Comparison of ENCODE assay signal across 12 mouse cellular contexts in the genomic region with DNA sequence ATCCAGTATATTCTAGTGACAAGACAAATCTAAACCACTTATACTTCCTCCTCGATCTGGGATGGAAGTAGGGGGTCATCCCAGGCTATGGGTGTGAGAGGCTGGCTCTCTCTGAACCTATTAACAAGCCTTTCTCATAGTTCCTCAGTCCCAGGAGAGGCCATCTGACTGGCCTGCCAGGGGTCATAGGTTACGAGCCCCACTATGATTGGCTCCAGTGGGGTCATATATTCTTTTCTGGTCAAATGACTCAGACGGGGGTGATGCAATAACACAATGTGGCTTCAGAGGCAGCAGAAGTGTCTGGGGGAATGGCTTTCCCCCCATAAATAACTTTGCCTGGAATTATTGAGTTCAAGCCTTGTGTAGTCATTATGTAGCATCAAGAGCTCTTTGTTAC. TPM values are rescaled to one million over a fixed set of nuclear protein-coding genes. Genes with fewer than 3 reads are reported as not detected.
A peak's percentile ranks its signal among the peaks of the same experiment; 100 is the strongest.
DNase-seq lines count a peak whose midpoint lies in the region; ATAC-seq and TF ChIP-seq lines count a peak whose summit lies in the region.
"Had no signal": no experiment of that assay in that cellular context is flagged by ENCODE, and none has a peak within 500 bp of the region (broad histone marks: within the 10 kb centered on the region; RNA-seq: fewer than 3 reads in every experiment).

No protein-coding gene starts in this region.

- no peak overlapping the region for H3K4me2 ChIP-seq in stomach, embryonic 16.5 days (ENCODE audit: low read depth, low read length)
- H3K4me2 ChIP-seq in stomach, postnatal 0 days (replicated peaks; ENCODE audit: low read depth) = no peak overlapping the region
- H3K4me2 ChIP-seq in kidney, postnatal 0 days (ENCODE audit: low read length) = no peak overlapping the region
- H3K4me2 ChIP-seq in neural tube, embryonic 13.5 days = no peak overlapping the region
- H3K4me2 ChIP-seq: lung, embryonic 14.5 days; midbrain, embryonic 15.5 days had no signal

- no peak overlapping the region for H3K9ac ChIP-seq in stomach, embryonic 16.5 days (ENCODE audit: low read length)
- no peak overlapping the region for H3K9ac ChIP-seq in stomach, postnatal 0 days (ENCODE audit: low read length)
- no peak overlapping the region for H3K9ac ChIP-seq in kidney, postnatal 0 days (ENCODE audit: low read depth, low read length)
- no peak overlapping the region for H3K9ac ChIP-seq in neural tube, embryonic 13.5 days
- H3K9ac ChIP-seq: lung, embryonic 14.5 days; midbrain, embryonic 15.5 days had no signal

- H3K9me3 ChIP-seq in stomach, embryonic 16.5 days (replicated peaks; ENCODE audit: control insufficient read depth, low read length) = no peaks in the 10 kb centered on the region
- H3K9me3 ChIP-seq in stomach, postnatal 0 days (ENCODE audit: control insufficient read depth, low read length) = no peaks in the 10 kb centered on the region
- H3K9me3 ChIP-seq in kidney, postnatal 0 days (replicated peaks; ENCODE audit: low read length) = no peaks in the 10 kb centered on the region
- H3K9me3 ChIP-seq in neural tube, embryonic 13.5 days = no peaks in the 10 kb centered on the region
- H3K9me3 ChIP-seq: midbrain, embryonic 15.5 days had no signal

- H3K36me3 ChIP-seq in stomach, embryonic 16.5 days (ENCODE audit: control insufficient read depth, insufficient read depth, low read length) = no peaks in the 10 kb centered on the region
- H3K36me3 ChIP-seq in stomach, postnatal 0 days (ENCODE audit: control insufficient read depth, insufficient read depth, low read length) = no peaks in the 10 kb centered on the region
- H3K36me3 ChIP-seq in kidney, postnatal 0 days (ENCODE audit: insufficient read depth, low read length) = no peaks in the 10 kb centered on the region
- no peaks in the 10 kb centered on the region for H3K36me3 ChIP-seq in neural tube, embryonic 13.5 days
- H3K36me3 ChIP-seq: midbrain, embryonic 15.5 days had no signal

- no peaks in the 10 kb centered on the region for H3K27me3 ChIP-seq in stomach, embryonic 16.5 days (ENCODE audit: control insufficient read depth, insufficient read depth, low read length)
- H3K27me3 ChIP-seq in stomach, postnatal 0 days (ENCODE audit: control insufficient read depth, insufficient read depth, low read length) = no peaks in the 10 kb centered on the region; the same call in 1 of the 2 replicates
- H3K27me3 ChIP-seq in kidney, postnatal 0 days (ENCODE audit: insufficient read depth, low read length) = no peaks in the 10 kb centered on the region
- no peaks in the 10 kb centered on the region for H3K27me3 ChIP-seq in neural tube, embryonic 13.5 days
- H3K27me3 ChIP-seq: midbrain, embryonic 15.5 days had no signal

- intact Hi-C loops in heart, postnatal 36 days (cut with DNase I) = loop anchor here (1.0 to 2.0 kb wide), 2 partner anchors 98 to 172 kb away; no protein-coding TSS in a partner anchor

- DNase-seq in heart, adult 8-10 months (ENCODE audit: low spot score) = peak; percentile 4
- DNase-seq in heart, postnatal 36 days = no peak
- DNase-seq in stomach, postnatal 0 days (ENCODE audit: low spot score) = no peak
- DNase-seq in kidney, postnatal 0 days (ENCODE audit: low spot score) = peak; percentile 24
- DNase-seq in cerebellum, adult 11-12 months = no peak
- DNase-seq in retina, embryonic 14.5 days (ENCODE audit: low spot score) = no peak

- peak overlapping the region; percentile 71; the same call in 1 of the 2 replicates for H3K27ac ChIP-seq in stomach, embryonic 16.5 days (ENCODE audit: low read length)
- no peak overlapping the region for H3K27ac ChIP-seq in stomach, postnatal 0 days (replicated peaks)
- H3K27ac ChIP-seq in kidney, postnatal 0 days = no peak overlapping the region
- peak overlapping the region; percentile 82 for H3K27ac ChIP-seq in neural tube, embryonic 13.5 days (replicated peaks)
- H3K27ac ChIP-seq: midbrain, embryonic 15.5 days had no signal

- H3K4me3 ChIP-seq in stomach, embryonic 16.5 days (replicated peaks; ENCODE audit: low read length) = no peak overlapping the region
- no peak overlapping the region for H3K4me3 ChIP-seq in stomach, postnatal 0 days (ENCODE audit: low read depth, low read length)
- no peak overlapping the region for H3K4me3 ChIP-seq in kidney, postnatal 0 days (replicated peaks; ENCODE audit: low read depth, low read length)
- H3K4me3 ChIP-seq in neural tube, embryonic 13.5 days = no peak overlapping the region
- H3K4me3 ChIP-seq: erythroblast, embryonic 14.5 days; midbrain, embryonic 15.5 days had no signal

- TF ChIP-seq EP300 in stomach, postnatal 0 days (optimal IDR thresholded peaks at IDR 0.05) = no peak

- no peak for TF ChIP-seq CTCF in stomach, postnatal 0 days (IDR thresholded peaks at IDR 0.05; ENCODE audit: low read depth)
- TF ChIP-seq CTCF in kidney, postnatal 0 days (IDR thresholded peaks at IDR 0.05; ENCODE audit: low read depth) = no peak

- WGBS in stomach, embryonic 16.5 days = 80% methylated on average over 3 of the region's 3 CpGs
- WGBS in stomach, postnatal 0 days = 79% methylated on average over 3 of the region's 3 CpGs
- WGBS in kidney, postnatal 0 days = 58% methylated on average over 3 of the region's 3 CpGs
- 27% methylated on average over 3 of the region's 3 CpGs for WGBS in neural tube, embryonic 13.5 days

- peaks cover 9% of the 10 kb centered on the region; the same call in 1 of the 2 replicates for H3K4me1 ChIP-seq in stomach, embryonic 16.5 days (ENCODE audit: control insufficient read depth, insufficient read depth, low read length)
- no peaks in the 10 kb centered on the region for H3K4me1 ChIP-seq in stomach, postnatal 0 days (replicated peaks; ENCODE audit: control insufficient read depth, insufficient read depth)
- peaks cover 10% of the 10 kb centered on the region; the same call in 1 of the 2 replicates for H3K4me1 ChIP-seq in kidney, postnatal 0 days (replicated peaks; ENCODE audit: insufficient read depth, low read length)
- H3K4me1 ChIP-seq in neural tube, embryonic 13.5 days (replicated peaks) = peaks cover 27% of the 10 kb centered on the region

- no peak for ATAC-seq in stomach, embryonic 16.5 days (ENCODE audit: insufficient read depth, low FRiP score)
- no peak; the same call in 1 of the 2 replicates for ATAC-seq in stomach, postnatal 0 days (ENCODE audit: low FRiP score, low TSS enrichment)
- ATAC-seq in kidney, postnatal 0 days (replicated peaks; ENCODE audit: low FRiP score, low read depth) = no peak
- ATAC-seq in neural tube, embryonic 13.5 days (ENCODE audit: low read depth) = no peak
- ATAC-seq: hindbrain, embryonic 16.5 days; midbrain, embryonic 15.5 days had no signal

RNA-seq across cellular contexts. Expression of a gene that starts 31.1 kb away (rescaled TPM):
- 10 to 100 TPM; 20.2 to 24.5 (median 21.0) TPM for total RNA-seq in heart, adult 8-10 months (2022)
- 10 to 100 TPM; 17.3 to 18.0 TPM for total RNA-seq in heart, postnatal 36 days (2021)
- polyA plus RNA-seq in stomach, embryonic 16.5 days (2015; fragmentation: Nextera tagmentation; extraction: Ambion mirVana) = 8.5 and 11.9 TPM in 2 replicates
- 10.2 and 11.3 TPM in 2 replicates for polyA plus RNA-seq in stomach, postnatal 0 days (2015; fragmentation: Nextera tagmentation; extraction: Ambion mirVana)
- 19.8 and 24.0 TPM in 2 replicates for polyA plus RNA-seq in kidney, postnatal 0 days (2015; fragmentation: Nextera tagmentation; extraction: Ambion mirVana)
- 60.5 and 67.6 TPM in 2 replicates for polyA plus RNA-seq in neural tube, embryonic 13.5 days (2015; fragmentation: Nextera tagmentation; extraction: Ambion mirVana)

Comparison
In these comparisons a context has a peak if more than half of its experiments do, and no peak if none do; other contexts are left out.
1. DNase-seq: peak in heart, adult 8-10 months (single experiment) and kidney, postnatal 0 days (single experiment); none in heart, postnatal 36 days (0 of 2), stomach, postnatal 0 days (single experiment), cerebellum, adult 11-12 months (single experiment) and retina, embryonic 14.5 days (single experiment).
2. H3K27ac ChIP-seq: peak in stomach, embryonic 16.5 days (single experiment) and neural tube, embryonic 13.5 days (single experiment); none in stomach, postnatal 0 days (single experiment) and kidney, postnatal 0 days (single experiment).